Mouse (Mus musculus) limb, embryonic 13.5 days (tissue): ENCODE results near the gene Chtop. TPM values are rescaled to one million over a fixed set of nuclear protein-coding genes. Genes with fewer than 3 reads are reported as not detected.

Source experiments
- ATAC-seq: fragments of 200-750 bp; cut with Nextera tagmentation; 2 replicates; pipeline ENCODE4 v1.8.0; 2017; ENCODE audit warnings: low read depth, moderate number of reproducible peaks, moderate TSS enrichment; ENCODE audit not compliant: low FRiP score
- H3K27ac ChIP-seq: fragments of 300-500 bp; sonication (generic); 2 replicates; pipeline ENCODE4 v1.5.1; 2015; ENCODE audit warnings: inconsistent platforms, mild to moderate bottlenecking, moderate library complexity
- H3K27me3 ChIP-seq: fragments of 300-500 bp; sonication (generic); 2 replicates; pipeline ENCODE4 v1.6.1; 2015; ENCODE audit warnings: mild to moderate bottlenecking, inconsistent platforms
- H3K36me3 ChIP-seq: fragments of 300-500 bp; sonication (generic); 2 replicates; pipeline ENCODE4 v1.6.1; 2015; ENCODE audit warnings: inconsistent platforms, mild to moderate bottlenecking, moderate library complexity
- H3K4me1 ChIP-seq: fragments of 300-500 bp; sonication (generic); 2 replicates; pipeline ENCODE4 v1.6.1; 2015; ENCODE audit warnings: inconsistent platforms
- H3K4me2 ChIP-seq: fragments of 300-500 bp; sonication (generic); replicated peaks from 2 replicates; pipeline ENCODE4 v1.6.1; 2015; ENCODE audit warnings: inconsistent platforms, mild to moderate bottlenecking, moderate library complexity
- H3K4me3 ChIP-seq: fragments of 300-500 bp; sonication (generic); 2 replicates; pipeline ENCODE4 v1.5.1; 2015; ENCODE audit warnings: moderate library complexity, mild to moderate bottlenecking, inconsistent platforms
- H3K9ac ChIP-seq: fragments of 300-500 bp; sonication (generic); 2 replicates; pipeline ENCODE4 v1.6.1; 2015; ENCODE audit warnings: mild to moderate bottlenecking, inconsistent platforms
- H3K9me3 ChIP-seq: fragments of 300-500 bp; sonication (generic); 2 replicates; pipeline ENCODE4 v1.6.1; 2016; ENCODE audit warnings: inconsistent platforms
- WGBS: fragments of 180-500 bp; shearing (Covaris S2); methylation state at CpG from one replicate; pipeline ENCODE4 v1.1.7; 2015; 5-methylcytosine and 5-hydroxymethylcytosine counted together
- polyA plus RNA-seq: library from polyadenylated mRNA; unstranded; fragments of >200 nt; fragmentation: Nextera tagmentation; extraction: Ambion mirVana; gene quantifications from 2 replicates; pipeline ENCODE4 v1.2.1, GENCODE M21; 2015

Gene Chtop
- polyA plus RNA-seq, 1 experiment from 2014 or later, result 187 TPM

GRCm38 (mm10) chr3:90454931-90455330 is 54.4 kb downstream of the Chtop start:
- Histone ChIP-seq H3K4me1 (peaks cover 4% of the 10 kb centered on the region; the same call in 1 of the 2 replicates), H3K4me2 (no peak overlapping the region), H3K4me3 (no peak overlapping the region), H3K9me3 (no peaks in the 10 kb centered on the region), H3K27ac (no peak overlapping the region), H3K9ac (no peak overlapping the region), H3K27me3 (peaks cover 8% of the 10 kb centered on the region; the same call in 1 of the 2 replicates), H3K36me3 (no peaks in the 10 kb centered on the region)
- ATAC-seq, result no peak
- 84% methylated on average over 14 of the region's 14 CpGs for WGBS

- Histone ChIP-seq H3K4me3 (0 out of 2 replicates have a peak overlapping the region, but pooled peaks have one; percentile 11), H3K27ac (no peak overlapping the region)
Observed at GRCm38 (mm10) chr3:90451396-90452095, 57.8 kb downstream of the Chtop start.

DNA sequence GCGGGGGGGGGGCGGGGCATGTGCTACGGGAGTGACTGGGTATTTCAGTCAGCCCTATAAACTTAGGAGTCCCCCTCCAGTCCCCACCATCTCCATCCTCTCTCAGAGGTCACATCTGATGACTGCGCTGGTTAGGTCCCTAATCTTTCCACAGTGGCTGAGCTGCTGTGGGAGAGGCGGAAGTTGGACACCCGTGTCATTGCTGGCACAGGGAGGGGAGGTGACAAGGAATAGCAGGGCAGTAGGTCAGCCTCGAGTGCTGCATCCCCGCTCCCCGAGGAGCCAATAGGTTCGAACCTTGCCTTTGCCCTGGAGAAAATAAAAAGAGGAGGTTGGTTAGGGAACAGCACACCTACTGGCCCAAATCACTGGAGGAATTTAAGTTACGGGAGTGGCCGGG is 58.4 kb downstream of the Chtop start:
- Histone ChIP-seq H3K4me3 (peak overlapping the region; percentile 11; the same call in 1 of the 2 replicates), H3K4me2 (peak overlapping the region; percentile 32)
- WGBS, result 37% methylated on average over 11 of the region's 12 CpGs

More at GRCm38 (mm10) chr3:90451396-90452095, 57.8 kb downstream of the Chtop start:
- 0 out of 2 replicates have a peak, but pooled peaks cover 3% of the 10 kb centered on the region for H3K27me3 ChIP-seq
- peaks cover 10% of the 10 kb centered on the region for H3K4me1 ChIP-seq
- 0 out of 2 replicates have a peak overlapping the region, but pooled peaks have one; percentile 19 for H3K9ac ChIP-seq
- ATAC-seq, result no peak
- peak overlapping the region; percentile 32; the same call in 1 of the 2 replicates for H3K4me2 ChIP-seq
- whole genome bisulfite sequencing, result 53% methylated on average over 10 of the region's 10 CpGs
- no peaks in the 10 kb centered on the region for H3K36me3 ChIP-seq
- no peaks in the 10 kb centered on the region for H3K9me3 ChIP-seq

More for the DNA sequence above, 58.4 kb downstream of the Chtop start:
- no peaks in the 10 kb centered on the region for H3K36me3 ChIP-seq
- peaks cover 16% of the 10 kb centered on the region for H3K4me1 ChIP-seq
- ATAC-seq, result no peak
- H3K27me3 ChIP-seq, result 0 out of 2 replicates have a peak, but pooled peaks cover 3% of the 10 kb centered on the region
- H3K9me3 ChIP-seq, result no peaks in the 10 kb centered on the region
- H3K27ac ChIP-seq, result no peak overlapping the region
- peak overlapping the region; percentile 19; the same call in 1 of the 2 replicates for H3K9ac ChIP-seq

Other genes starting within 250 kb of the Chtop start
- gene Dennd4b, start 244.3 kb downstream of the Chtop start, polyA plus RNA-seq, result 4.2 and 5.3 TPM in 2 replicates
- gene Gatad2b, start 216.3 kb downstream of the Chtop start, polyA plus RNA-seq, result 19.4 and 19.6 TPM in 2 replicates
- 38.7 and 38.8 TPM in 2 replicates for gene Slc27a3, start 119.6 kb downstream of the Chtop start, polyA plus RNA-seq
- gene Ints3, start 75.9 kb downstream of the Chtop start, polyA plus RNA-seq, result 28.5 and 29.4 TPM in 2 replicates
- 4.0 and 4.8 TPM in 2 replicates for gene Npr1, start 43.6 kb downstream of the Chtop start, polyA plus RNA-seq
- gene Ilf2, start 33.4 kb downstream of the Chtop start, polyA plus RNA-seq, result 277 and 284 TPM in 2 replicates
- 83.1 and 85.4 TPM in 2 replicates for gene Snapin, start 18.5 kb downstream of the Chtop start, polyA plus RNA-seq
- 14.2 and 15.0 TPM in 2 replicates for gene S100a1, start 4.9 kb upstream of the Chtop start, polyA plus RNA-seq
- gene S100a13, start 4.9 kb upstream of the Chtop start, polyA plus RNA-seq, result 26.7 and 30.8 TPM in 2 replicates
- 9.4 and 9.9 TPM in 2 replicates for gene S100a14, start 17.4 kb upstream of the Chtop start, polyA plus RNA-seq
- 76.2 and 80.7 TPM in 2 replicates for gene S100a16, start 27.8 kb upstream of the Chtop start, polyA plus RNA-seq
- 0.54 and 0.70 TPM in 2 replicates for gene S100a3, start 51.1 kb upstream of the Chtop start, polyA plus RNA-seq
- gene S100a2, start 80.7 kb upstream of the Chtop start, polyA plus RNA-seq, result not detected in 2 replicates
- not detected in 2 replicates for gene Gm42674, start 92.4 kb upstream of the Chtop start, polyA plus RNA-seq
- gene S100a4, start 94.3 kb upstream of the Chtop start, polyA plus RNA-seq, result 6.7 and 7.0 TPM in 2 replicates
- not detected in 2 replicates for gene S100a5, start 99.0 kb upstream of the Chtop start, polyA plus RNA-seq
- gene S100a6, start 103.4 kb upstream of the Chtop start, polyA plus RNA-seq, result 58.5 and 64.0 TPM in 2 replicates
- gene S100a7a, start 144.5 kb upstream of the Chtop start, polyA plus RNA-seq, result 0.34 TPM in 1 of 2 replicates, not detected in the other
- gene S100a8, start 159.5 kb upstream of the Chtop start, polyA plus RNA-seq, result 6.0 and 6.6 TPM in 2 replicates
- gene S100a9, start 186.2 kb upstream of the Chtop start, polyA plus RNA-seq, result 3.4 and 4.9 TPM in 2 replicates
- gene Pglyrp4, start 217.4 kb upstream of the Chtop start, polyA plus RNA-seq, result 0.13 TPM in 1 of 2 replicates, not detected in the other